Mouse (Mus musculus) kidney, adult 9 months (tissue): ENCODE measurements around the gene Rxfp2.
A peak's percentile ranks its signal among the peaks of the same experiment; 100 is the strongest.

Experiments used
- DNase-seq: peaks from one replicate; pipeline ENCODE4 v3.0.0; 2022

Rxfp2 gene

DNA sequence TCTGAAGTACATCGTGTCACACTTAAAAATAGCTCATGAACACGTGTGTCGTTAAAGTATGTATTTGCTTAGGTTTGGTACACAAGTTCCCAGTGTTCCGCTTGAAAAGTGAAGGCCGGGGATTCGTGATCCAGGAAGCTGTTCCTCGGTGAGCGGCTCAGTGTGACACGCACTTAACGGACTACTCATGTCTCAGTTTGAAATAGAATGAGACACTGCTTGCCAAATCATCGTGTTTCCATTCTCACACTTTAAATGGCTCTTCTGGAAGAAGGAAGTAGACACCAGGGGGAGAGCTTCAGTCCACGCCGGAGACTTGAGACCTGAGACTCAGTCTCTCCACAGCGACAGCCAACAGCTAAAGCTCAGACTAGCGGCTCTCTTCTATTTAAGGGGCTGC, 28.0 kb downstream of the Rxfp2 start:
- DNase-seq: no peak

DNA sequence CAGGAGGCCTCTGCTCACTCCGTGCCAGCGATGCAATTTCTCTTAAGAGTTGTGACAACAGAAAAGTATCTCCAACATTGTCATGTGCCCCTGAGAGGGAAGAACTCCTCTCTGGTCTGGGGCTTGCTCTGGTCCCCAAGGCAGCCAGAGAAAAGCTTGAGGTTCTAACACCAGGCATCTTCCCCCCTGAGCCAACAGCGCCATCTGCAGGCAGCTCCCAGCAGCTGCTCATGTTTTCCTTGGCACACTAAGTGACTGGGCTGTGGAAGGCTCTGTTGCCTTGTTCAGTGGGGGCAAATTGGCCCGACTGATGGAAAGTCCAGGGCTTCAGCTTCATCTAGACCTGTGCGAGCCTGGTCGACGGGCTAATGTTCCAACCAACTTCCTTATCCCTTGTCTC, 31.5 kb downstream of the Rxfp2 start:
- DNase-seq: peak; percentile 14

DNA sequence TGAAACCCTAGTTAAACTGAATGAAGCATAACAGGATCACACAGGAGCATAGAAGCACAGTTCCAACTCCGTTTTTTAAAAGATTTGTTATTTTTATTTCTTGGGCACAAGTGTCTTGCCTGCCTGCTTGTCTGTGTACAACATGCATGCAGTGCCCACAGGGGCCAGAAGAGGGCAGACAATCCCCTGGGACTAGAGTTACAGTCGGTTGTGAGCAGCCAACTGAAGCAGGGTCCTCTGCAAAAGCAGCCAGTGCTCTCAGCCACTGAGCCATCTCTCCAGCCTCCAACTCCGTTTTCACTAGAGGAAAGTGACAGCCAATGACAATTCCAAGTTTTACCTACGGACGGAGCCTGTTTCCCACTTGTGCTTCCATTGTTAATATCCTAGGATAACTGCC, 33.4 kb downstream of the Rxfp2 start:
- peak; percentile 40 for DNase-seq

DNA sequence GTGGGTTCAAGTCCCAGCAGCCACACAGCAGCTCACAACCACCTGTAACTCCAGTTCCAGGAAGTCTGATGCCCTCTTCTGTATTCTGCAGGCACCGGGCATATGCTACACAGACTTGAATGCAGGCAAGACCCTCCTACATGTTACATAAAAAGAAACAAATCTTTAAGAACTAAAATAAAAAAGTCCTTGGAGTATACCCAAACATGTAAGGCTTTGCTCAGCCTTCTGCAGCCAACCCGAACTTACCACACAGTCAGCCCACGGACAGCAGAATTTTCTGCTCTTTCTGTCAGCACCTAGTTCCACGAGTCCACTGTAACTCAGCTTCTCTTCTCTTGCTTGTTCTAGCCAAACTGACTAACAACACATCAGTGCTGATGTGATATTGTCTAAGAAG, 34.8 kb downstream of the Rxfp2 start:
- no peak for DNase-seq

DNA sequence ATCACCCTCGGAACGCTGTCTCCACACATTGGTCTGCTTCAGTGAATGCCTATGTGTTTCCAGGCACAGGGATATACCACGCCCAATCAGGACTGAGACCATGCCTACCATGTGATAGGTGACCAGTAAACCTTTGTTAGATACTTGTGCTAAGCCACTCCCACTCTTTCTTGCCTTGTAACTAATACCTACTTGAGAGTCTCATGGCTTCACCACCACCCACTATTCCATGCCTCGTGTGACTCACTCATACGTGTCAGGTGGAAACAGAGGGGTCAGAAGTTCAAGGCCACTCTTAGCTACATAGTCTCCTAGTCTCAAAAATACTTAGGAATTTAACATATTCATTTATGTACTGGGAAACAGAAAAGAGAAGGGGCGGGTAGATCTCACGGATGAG, 35.5 kb downstream of the Rxfp2 start:
- no peak for DNase-seq

DNA sequence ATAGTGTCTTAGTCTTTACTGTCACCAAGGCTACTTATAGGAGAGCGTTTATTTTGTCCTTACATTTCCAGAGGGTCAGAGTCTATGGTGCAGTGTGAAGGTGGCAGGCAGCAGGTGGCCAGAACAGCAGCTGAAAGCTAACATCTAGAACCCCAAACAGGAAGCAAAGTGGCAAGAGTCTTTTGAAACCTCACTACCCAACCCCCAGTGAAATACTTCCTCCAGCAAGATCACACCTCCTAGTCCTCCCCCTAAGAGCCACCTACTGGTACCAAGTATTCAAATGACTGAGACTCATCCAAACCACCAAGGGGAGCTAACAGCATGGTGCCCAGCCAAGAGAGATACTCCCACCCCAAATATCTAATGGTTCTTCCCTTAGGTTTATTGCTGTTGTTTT, 36.8 kb downstream of the Rxfp2 start:
- no peak for DNase-seq

DNA sequence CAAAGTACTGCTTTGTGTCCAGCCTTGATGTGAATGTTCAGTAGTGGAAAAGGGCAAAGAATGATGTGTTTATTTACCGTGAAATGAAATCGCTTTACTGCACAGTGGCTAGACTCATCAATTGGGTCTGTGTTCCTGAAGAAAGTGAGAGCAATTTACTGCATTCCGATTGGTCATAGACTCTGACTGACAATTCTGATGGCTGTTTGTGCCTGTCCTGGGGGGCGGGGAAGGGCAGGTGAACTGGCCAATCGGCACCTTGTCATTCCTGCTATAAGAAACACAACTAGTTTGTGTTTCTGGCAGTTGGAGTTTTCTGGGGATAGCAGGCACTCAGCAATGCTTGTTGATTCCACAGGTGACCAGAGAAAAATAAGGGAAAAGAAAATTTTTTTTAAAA, 37.6 kb downstream of the Rxfp2 start:
- no peak for DNase-seq

DNA sequence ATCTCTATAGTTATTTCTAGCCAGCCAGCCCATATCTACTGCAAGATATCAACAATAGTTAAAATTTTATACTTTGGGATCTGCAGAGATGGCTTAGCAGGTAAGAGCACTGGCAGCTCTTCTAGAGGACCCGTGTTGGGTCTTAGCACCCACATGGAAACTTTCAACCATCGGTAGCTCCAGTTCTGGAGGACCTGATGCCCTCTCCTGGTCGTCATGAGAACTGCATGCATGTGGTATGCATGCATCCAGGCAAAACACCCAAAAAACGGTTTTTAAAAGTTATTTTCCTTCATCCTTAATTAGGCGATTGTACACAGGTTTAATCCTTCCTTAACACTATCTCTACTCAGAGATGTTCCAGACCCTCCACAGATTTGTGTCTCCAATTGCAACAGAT, 40.4 kb downstream of the Rxfp2 start:
- DNase-seq: no peak

DNA sequence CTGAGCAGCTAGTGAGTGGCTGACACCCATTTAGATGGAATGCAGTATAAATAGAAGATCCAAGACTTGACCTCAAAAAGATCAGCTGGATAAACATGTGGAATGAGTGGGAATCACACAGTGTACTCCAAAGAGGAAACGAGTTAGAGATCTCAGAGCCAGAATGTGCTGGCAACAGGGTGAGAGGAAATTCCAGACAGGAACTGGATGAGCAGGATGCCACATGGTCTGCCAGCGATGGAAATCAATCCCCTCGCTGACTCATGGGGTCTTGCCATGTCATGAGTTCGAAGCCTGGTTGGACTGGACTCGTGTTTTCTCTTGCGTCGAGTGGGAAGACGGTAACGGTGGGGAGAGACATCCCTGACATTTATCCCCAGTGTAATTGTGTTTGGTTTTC, 41.0 kb downstream of the Rxfp2 start:
- no peak for DNase-seq

DNA sequence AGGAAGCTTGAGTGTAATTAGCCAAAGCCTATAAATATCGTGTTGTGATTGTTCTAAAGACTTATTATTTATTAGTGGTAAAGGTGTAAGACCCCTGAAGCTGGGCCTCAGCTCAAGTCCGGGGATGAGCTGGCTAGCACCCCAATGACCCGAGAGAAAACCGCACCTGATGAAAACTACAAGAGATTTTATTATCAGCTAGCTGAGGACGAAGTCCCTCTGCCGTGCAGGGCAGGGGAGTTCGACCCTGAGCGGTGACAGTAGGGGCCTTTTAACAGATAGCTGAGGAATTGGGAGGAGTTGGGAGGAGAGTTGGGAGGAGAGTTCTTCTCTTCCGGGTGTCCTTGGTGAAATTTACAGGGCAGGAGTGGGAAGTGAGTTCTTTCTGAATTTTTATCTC, 42.6 kb downstream of the Rxfp2 start:
- no peak for DNase-seq

DNA sequence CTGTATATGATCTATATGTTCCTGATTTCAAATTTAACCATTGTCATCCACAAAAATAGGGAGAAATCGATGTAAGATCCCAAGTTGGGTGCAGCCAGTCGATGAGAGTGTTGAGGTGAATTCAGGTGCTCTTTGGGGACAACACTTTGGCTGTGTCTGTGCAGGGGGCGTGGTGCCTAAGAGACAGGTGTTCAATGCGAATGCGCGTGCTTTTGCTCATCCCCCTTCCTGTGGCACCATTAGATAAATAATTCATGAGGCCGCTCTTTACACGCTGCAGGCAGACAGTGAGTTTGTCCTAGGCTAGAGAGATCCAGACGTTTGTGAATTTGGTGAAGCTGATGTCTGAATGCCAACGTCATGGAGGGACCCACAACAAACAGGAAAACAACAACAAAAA, 45.8 kb downstream of the Rxfp2 start:
- no peak for DNase-seq

DNA sequence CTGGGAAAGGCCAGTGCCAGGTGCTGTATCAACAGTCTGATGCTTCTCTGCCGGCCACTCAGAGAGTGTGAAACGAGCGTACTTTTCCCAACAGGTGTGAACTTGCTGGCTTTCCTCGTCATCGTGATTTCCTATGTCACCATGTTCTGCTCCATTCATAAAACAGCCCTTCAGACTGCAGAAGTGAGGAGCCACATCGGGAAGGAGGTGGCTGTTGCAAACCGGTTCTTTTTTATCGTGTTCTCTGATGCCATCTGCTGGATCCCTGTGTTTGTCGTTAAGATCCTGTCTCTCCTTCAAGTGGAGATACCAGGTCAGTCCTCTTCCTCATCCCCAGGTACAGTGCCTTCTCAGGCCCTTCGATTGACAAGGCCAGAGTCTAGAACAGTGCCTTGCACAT, 51.6 kb downstream of the Rxfp2 start:
- peak; percentile 23 for DNase-seq

DNA sequence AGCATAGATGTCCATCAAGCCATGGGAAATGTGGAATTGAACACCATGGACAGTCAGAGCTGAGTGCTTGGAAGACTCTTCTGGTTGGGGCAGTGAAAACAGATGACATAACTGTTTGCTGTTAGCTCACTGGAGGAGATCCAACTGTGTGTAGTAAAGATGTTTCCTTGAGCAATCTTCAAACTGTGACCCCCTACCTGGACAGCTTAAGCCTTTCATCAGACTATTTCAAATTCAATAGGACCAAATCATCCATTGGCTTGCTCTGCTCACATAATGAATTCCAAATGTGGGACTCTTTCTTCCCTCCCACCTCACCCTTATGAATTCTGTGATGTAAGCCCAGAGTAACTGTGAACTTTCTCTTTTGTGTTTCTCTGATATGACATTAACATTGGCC, 53.3 kb downstream of the Rxfp2 start:
- no peak for DNase-seq

DNA sequence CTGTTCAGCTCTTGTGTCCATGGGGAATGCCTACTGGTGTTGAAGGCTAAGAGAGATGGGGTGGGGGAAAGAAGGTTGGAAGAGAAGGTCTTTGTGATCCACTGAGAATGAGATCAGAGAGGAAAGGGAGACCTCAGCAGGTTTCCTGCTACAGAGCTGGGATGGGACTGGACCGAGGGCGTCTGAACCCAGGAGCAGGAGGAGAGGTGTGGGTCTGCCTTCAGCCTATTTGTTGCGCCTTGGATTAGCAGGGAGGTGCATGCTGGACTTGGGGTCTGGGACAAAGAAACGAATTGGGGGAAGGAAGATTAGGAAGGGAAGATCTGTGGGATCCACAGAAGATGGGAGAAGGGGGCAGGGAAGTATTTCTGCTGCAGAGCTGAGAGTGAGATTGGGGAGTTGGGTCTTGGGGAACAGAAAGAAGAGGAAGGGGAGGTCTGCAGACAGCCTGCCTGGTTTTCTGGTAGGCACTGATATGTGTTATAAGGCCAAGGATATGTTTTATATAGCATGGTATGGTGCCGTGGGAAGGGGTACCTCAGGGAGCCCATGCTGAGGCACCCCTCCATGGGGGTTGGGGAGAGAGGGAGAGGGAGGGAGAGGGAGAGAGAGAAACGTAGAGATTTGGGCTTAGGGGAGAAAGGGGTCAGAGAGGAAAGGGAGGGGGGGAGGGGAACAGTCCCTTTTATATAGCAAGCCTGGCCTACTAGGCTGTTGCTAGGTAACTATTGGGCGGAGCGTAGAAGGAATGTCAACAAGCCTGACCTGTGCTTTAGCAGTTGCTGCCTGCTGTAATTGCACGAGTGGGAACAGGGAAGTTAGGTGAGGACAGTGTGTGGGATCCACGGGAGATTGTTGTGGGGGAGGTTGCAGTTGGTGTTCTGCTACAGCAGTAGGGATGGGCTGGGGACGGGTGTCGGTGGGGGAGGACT, 61.7 kb downstream of the Rxfp2 start:
- no peak for DNase-seq

DNA sequence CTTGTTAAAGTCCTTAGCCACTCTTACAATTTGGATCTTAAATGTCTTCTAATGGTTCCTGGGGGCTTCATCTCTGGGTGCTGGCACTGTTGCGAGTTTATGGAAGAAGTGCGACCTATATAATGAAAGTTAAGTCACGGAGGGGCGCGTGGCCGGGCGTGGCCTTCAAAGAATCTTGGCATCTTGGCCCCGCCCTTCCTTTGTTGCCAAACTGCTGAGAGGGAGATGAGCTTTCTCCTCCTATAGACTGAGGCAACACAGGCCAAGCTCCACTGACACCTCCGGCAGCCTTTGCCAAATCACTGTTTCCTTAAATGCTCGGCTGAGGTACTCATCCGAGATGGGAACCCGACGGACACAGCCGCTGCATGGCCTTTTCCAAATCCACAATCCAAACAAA, 64.2 kb downstream of the Rxfp2 start:
- DNase-seq: no peak

DNA sequence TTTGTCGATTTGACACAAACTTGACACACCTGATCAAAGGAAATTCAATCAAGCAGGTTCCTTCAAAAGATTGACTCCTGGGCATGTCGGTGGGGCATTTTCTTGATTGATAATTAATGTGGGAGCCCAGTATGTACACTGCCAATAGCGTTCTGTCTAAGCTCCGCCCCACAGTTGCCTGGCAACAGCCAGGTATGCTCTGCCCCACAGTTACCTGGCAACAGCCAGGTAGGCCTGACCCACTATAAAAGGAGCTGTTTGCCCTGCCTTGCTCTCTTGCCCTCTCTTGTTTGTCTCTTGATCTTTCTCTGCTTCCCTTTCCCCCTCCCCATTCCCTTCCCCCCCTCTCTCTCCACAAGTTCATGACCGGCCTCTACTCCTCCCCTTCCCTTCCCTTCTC, 64.7 kb downstream of the Rxfp2 start:
- DNase-seq: no peak

DNA sequence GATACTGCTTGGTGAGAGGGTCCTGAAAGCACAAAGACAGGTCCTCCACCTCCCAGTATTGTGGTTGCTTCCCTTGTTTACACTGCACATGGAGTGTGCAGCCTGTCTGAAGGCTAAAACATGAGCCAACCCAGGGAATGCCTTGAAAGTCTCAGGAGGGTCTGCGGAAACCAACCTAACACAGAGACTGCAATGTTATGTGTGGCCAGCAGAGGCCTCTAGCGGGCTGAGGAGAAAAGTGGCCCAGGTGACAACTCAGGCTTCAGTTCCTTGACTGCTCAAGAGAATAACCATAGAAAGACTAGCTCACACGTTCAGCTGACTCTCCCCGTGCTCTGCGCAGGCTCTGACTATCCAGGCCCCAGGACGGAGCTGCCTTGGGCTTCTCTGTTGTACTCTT, 79.1 kb downstream of the Rxfp2 start:
- peak; percentile 31 for DNase-seq

DNA sequence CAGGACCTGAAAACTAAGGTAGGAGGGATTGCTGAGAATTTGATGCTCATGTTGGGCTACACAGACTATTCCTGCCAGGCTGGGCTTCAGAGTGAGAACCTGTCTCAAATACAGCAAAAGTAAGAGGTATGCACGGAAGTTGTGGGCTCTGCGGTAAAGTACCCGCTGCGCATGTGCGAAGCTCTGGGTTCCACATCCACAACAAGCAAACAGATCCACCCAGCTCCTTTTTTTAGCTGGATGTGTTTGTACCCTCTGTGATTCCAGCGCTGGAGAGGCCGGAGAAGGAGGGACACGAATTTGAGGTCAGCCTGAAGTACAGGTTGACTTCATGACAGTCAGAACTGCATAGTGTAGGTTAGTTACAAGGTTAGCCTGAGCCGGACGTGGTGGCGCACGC, 80.3 kb downstream of the Rxfp2 start:
- no peak for DNase-seq

DNA sequence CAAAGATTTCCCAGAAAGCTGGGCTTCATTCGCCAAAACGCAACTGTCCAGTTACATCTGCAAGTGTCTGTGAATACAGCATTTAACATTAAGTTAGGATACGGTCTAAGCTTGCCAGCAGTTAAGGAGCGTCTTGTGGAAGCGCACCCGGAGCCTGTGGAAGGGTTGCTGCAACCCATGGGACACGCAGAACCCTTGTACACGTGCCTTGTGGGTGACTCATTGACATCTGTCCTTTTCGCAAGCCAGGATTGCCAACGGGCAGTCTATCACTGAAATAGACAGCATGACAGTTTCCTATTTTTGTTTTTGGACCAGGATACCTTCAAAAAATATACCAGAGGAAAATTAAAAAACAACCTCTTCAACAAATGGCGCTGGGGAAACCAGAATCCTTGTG, 83.3 kb downstream of the Rxfp2 start:
- DNase-seq: no peak

DNA sequence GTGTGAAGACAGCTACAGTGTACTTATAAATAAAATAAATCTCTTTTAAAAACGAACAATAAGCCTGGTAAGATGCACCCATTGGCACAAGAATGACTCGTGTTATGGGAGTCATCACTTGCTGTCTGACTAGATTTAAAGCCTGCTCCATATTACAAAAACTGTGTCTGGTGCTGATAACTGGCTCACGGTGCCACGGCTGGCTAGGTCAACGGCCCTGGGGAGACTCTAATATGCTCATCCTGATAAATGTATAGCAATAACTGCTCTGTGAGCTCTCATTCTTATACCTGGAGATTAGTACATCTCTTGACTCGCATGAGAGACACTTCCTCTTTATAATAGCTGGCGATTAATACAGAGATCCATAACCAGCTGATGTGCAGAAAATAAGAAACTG, 87.9 kb downstream of the Rxfp2 start:
- DNase-seq: no peak

DNA sequence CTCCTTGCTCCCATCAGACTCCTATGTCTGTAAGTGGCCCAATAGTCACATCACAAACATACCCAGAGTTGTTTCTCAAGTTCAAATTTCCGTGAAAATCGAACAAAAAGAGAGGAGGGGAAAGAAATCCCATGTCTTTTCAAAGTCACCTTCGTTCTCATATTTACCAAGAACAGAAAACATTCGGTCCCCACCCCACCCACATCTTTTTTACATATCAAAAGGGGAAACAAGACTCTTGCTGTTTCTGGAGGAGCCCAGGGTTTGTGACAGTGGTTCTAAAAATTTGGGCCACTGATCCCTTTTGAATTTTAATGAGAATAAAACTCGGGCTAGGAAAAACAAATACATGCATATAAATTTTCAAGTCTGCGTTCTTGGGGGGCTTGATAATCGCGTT, 92.8 kb downstream of the Rxfp2 start:
- no peak for DNase-seq

DNA sequence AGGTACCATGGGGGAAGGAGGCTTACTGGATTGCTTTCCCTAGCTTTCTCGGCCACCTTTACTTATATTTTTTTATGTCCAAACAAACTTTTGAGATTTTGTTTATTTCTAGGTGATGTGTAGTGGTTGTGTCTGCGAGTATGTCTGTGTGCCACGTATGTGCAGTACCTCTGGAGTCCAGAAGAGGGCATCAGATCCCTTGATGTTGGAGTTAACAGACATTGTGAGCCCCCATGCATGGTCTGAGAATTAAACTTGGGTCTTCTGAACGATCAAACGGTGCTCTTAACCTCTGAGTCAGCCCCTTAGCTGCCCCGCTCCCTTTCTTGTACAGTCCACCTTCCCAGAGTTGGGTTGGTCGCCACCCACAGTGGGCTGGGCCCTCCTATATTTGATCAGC, 95.5 kb downstream of the Rxfp2 start:
- no peak for DNase-seq

DNA sequence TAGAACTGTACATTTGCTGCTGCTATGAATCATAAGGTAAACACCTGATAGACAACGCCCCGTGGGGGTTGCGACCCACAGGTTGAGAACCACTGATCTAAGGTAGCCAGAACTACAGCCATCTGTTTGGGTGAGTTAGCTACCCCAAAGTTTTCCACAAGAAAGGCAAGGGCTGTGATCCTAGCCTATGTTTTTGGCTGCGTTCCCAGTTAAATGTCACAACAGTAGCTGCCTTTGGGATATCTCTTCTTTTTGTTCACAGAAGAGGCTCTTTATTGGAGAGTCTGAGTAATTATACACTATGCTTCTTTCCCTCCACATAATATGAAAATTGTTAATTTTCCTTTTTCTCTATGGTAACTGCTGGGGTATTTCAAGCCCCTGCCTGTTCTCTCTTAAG, 96.3 kb downstream of the Rxfp2 start:
- no peak for DNase-seq

DNA sequence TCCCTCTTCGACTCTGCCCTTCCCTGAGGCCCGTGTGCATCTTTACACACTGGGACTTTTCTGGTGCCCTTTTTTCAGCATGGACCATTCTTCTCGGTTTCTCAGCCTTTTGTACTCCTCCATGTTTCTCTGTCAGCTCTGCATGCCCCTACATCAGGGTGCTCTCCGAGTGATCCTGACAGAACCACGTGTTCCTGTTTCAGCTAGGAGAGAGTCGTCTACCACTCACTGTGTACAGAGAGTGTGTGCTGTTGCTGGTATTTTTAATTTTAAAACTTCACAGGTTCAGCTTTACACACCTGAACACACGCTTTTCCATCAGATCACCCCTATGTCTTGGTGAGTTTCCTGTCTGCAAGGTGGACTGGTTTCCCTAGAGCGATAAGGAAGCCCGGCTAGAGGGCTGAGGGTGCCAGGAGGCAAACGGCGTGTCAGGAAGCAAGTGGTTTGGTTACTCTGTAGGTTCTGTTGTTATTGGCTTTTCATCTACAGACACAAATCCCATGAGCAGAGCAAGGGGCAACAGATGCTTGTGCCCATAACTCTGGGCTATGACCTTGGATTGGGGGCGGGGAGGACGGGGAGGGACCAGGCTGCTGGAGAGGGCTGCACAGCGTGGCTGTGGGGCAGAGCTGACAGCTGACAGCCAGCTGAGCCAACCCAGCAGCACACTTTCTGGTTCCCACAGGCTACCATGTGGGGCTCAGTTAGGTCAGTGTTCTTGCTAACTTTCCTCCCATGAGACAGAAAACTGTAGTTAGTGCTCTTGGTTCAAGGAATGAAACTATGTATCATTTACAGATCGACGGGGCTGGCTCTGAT, 97.0 kb downstream of the Rxfp2 start:
- no peak for DNase-seq
